Mouse (Mus musculus): ENCODE results near the gene Gm20479. TPM values are rescaled to one million over a fixed set of nuclear protein-coding genes. Genes with fewer than 3 reads are reported as not detected.

Gm20479 gene
- total RNA-seq, 2 experiments from 2014 or later = 0.99 TPM; not detected in 1

- DNase-seq = no peak
- intact Hi-C loops (cut with DNase I) = no loop called here
These were observed 11.9 kb upstream of the Gm20479 start for GRCm38 (mm10) chr7:27369111-27369510.

- DNase-seq = no peak
- intact Hi-C loops (cut with DNase I) = no loop called here
These were observed 10.8 kb upstream of the Gm20479 start for GRCm38 (mm10) chr7:27367976-27368375.

DNA sequence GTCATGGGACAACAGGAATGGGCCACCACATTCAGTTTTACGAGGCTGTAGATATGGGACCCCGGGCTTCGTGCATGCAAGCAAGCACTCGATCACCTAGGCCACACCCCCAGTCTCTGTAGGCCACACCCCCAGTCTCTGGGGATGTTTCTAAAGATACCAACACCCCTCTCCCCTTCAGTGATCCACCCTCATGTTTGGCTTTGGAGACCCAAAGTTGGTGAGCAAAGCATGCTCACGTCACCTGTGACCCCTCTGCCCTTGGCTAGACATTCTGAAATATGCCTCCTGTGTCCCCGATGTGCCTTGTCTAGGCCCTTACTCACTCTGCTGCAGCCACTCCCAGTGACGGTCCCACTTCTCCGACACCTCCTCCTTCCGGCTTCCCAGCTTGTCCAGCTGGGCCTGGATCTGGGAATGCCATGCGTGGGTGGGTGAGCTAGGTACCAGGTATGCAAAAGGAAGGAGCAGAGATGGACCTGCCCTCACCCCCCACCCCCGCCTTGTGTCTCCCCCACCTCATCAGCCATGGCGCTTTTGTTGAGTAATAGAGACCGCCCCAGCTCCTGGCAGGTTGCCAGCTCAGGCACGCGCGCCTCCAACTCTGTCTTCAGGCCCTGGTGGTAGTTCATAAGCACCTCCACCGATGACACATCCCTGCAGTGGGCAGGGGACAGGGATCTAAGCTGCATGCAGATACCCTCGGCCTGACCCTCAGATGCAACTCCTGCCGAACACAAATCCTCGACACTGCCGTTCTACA, 9.0 kb upstream of the Gm20479 start:
- DNase-seq = no peak
- intact Hi-C loops (cut with DNase I) = no loop called here

GRCm38 (mm10) chr7:27364379-27364778, 7.2 kb upstream of the Gm20479 start:
- intact Hi-C loops (cut with DNase I) = no loop called here
- no peak for DNase-seq

DNA sequence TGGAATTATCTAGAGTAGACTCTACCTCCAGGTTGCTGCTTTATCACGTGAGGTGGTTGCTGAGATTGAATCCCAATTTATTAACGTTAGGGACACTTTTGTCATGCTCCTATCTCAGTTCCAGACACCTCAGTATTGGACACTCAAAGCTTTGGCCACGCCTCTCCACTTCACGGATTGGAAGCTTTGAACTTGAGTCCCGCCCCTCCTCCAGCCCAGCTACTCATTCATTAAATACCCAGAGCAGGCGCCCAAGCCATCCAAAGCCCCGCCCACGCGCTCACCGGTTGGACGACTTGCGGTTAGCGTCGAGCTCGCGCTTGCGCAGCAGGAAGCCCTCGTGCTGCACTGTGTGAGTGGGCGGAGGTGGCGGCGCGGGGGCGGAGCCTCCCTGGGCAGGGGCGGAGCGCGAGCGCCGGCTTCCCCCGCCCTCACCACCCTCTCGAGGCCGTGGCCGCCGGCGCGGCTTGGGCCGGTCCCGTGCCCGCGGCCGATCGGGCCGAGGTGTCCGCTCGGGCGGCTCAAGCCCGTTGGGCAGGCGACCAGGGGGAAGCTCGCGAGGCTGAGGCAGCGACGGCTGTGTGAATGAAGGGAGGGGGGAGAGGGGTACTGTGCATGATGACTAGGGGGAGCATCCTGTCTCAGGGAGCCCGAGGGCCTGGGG, 4.2 kb upstream of the Gm20479 start:
- intact Hi-C loops (cut with DNase I) = loop anchor here (2.0 kb wide), 1 partner anchor 25 kb away; the partner anchor contains the start of gene Ltbp4

GRCm38 (mm10) chr7:27360749-27361148, 3.5 kb upstream of the Gm20479 start:
- intact Hi-C loops (cut with DNase I) = loop anchor here (2.0 kb wide), 1 partner anchor 24 kb away; the partner anchor contains the start of gene Ltbp4
- DNase-seq = no peak

More for the DNA sequence above, 4.2 kb upstream of the Gm20479 start:
- DNase-seq = peak; percentile 99

- intact Hi-C loops (cut with DNase I) = loop anchor here (2.0 kb wide), 1 partner anchor 23 kb away; the partner anchor contains the start of gene Ltbp4
- DNase-seq = no peak
These were observed 2.6 kb upstream of the Gm20479 start for GRCm38 (mm10) chr7:27359706-27360358.

DNA sequence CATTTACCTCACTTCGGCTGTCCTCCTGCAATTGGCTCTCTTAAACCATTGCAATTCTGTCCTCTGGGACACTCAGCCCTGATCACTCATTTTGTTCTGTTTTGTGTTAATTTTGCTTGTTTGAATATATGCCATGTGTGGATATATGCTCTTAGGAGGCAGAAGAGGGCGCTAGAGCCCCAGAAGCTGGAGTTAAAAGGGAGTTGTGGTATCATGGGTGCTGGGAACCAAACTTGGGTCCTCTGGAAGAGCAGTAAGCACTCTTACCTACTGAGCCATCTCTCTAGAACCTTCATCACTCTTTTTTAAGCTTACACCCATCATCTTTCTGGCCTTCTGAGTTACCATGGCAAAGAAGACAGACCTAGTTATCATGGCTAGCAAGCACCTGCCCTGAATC, 1.9 kb upstream of the Gm20479 start:
- DNase-seq = no peak
- intact Hi-C loops (cut with DNase I) = no loop called here

DNA sequence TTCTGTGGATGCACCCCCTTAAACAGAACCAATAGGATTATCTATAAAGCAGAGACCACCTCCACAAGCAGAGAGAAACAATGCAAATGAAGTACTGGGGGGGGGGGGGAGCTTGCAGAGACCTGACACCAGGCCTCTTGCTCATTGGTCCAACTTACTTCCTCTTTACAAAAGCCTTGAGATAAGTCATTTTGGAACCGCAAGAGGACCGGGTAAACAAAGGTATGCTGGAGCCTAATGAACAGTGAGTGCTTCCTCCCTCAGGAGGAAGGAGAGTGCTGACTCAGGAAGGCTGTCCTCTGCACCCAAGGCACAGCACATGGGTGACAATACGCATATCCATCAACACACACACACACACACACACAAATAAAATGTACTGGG, 368 bp upstream of the Gm20479 start:
- DNase-seq = no peak
- intact Hi-C loops (cut with DNase I) = no loop called here

DNA sequence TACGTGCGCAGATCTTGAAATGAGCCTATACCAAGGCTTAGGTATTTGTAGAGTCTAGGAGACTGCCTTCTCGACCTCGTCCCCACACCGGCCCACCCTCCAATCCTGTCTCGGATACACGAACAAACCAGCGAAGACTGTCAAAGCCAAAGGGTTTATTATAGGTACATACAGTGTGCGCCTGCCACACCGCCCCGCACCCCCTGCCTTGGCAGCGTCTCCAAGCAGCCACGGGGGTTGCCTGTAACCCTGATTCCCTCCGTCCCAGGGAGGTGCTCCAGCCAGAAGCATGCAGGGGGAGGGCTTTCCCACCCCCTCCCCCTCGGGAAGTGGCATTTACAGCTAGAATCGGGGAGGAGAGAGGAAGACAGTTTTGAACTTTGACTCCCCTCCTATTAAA, 971 bp downstream of the Gm20479 start:
- intact Hi-C loops (cut with DNase I) = no loop called here
- DNase-seq = peak; percentile 50 to 53

DNA sequence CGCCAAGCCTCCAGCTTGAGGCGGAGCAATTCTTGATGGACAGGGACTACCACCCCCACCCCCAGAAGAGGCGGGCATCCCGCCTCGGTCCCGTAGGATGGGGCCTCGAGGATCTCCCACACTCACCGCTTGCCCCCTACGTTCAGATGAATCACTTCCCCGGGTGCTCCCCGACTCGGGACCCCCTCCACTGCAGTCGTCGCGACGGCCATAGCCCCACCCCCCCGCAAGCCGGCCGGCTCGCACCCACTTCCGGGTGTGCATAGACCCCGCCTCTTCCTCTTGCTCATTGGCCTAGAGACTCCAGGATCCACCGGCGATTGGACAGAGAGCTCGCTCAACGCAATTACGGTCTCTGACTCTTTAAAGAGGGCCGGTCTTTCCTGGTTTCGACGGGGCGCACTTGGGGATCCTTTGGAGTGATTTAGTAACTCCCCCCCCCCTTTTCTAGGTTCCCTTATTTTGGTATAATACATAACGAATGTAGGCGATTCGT, 1.4 kb downstream of the Gm20479 start, which contains the start of gene Shkbp1:
Gene Shkbp1, minus strand, starts transcription at position 275 of the 496 bp plus-strand sequence.
- DNase-seq = peak; percentile 91 to 93
- intact Hi-C loops (cut with DNase I) = no loop called here

- intact Hi-C loops (cut with DNase I) = no loop called here
- DNase-seq = no peak
These were observed 2.0 kb downstream of the Gm20479 start for GRCm38 (mm10) chr7:27355261-27355660.

DNA sequence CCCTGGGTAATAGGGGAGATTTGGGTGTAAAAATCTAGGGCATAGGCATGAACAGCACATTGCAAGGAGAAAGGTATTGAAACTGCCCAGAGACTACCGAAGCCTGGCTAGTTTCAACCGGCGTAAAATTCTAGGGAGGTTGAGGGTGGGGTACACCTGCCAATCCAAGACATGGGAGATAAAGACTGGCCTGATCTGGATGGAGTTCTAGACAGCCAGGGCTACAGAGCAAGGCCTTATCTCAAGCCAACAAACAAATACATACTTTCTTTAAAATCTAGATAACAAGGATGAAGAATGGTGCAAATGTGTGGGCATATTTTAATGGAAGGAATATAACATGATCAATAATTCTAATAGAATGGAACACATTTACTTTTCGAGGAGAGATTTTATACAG, 2.4 kb downstream of the Gm20479 start:
- no peak for DNase-seq
- intact Hi-C loops (cut with DNase I) = no loop called here

- intact Hi-C loops (cut with DNase I) = no loop called here
These were observed 3.1 kb downstream of the Gm20479 start for GRCm38 (mm10) chr7:27354144-27354543.

GRCm38 (mm10) chr7:27345444-27345843, 11.8 kb downstream of the Gm20479 start:
- intact Hi-C loops (cut with DNase I) = no loop called here
- no peak for DNase-seq

More at GRCm38 (mm10) chr7:27354144-27354543, 3.1 kb downstream of the Gm20479 start:
- peak; percentile 34 to 59 for DNase-seq

- no peak for DNase-seq
- intact Hi-C loops (cut with DNase I) = no loop called here
These were observed 14.6 kb downstream of the Gm20479 start for GRCm38 (mm10) chr7:27342595-27342994.

DNA sequence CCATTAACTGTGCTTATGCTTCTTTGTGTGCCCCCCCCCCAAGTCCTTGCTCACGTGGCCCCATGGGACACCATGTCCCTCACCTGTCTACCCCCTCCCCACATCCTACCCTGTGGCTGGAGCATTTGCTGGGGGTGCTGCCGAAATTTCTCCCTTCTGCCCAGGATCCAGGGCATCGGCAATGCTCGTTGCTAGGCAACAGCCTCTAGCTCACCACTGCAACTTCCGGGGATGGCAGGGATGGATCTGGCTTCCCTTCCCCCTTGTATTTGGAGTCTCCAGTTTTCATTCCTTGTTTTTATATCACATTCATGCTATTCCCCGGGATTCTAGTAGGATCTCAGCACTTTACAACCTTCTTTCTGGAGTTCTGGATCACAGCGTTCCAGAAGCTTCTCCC, 17.7 kb downstream of the Gm20479 start:
- DNase-seq = no peak
- intact Hi-C loops (cut with DNase I) = loop anchor here (5.0 kb wide), 1 partner anchor 108 kb away; the partner anchor contains the start of genes Blvrb and Sptbn4

DNA sequence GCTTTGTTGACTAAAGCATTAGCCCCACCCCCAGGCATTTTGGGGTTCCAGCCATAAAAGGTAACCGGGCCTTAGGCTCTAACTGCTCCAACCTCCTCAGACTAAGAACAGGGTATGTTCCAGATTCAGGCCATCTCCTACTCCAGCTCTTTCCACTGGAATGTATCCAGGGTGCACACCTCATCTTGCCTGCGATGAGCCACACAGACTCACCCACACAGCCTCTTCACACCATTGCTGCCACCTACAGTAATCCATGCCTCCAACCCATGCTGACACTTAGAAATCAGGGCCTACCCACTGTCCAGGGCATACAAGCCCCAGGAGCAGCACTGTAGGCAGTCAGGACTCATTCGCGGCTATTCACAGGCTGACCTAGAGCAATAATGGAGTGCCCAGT, 18.1 kb downstream of the Gm20479 start:
- intact Hi-C loops (cut with DNase I) = loop anchor here (5.0 kb wide), 1 partner anchor 108 kb away; the partner anchor contains the start of genes Blvrb and Sptbn4
- no peak for DNase-seq

- peak in 1 of 2 experiments; percentile 55 for DNase-seq
- intact Hi-C loops (cut with DNase I) = loop anchor here (2.0 to 5.0 kb wide), 5 partner anchors 23 to 347 kb away; partner anchors contain the start of genes Blvrb and Sptbn4
These were observed 19.9 kb downstream of the Gm20479 start, which contains the start of gene Ltbp4 for GRCm38 (mm10) chr7:27337175-27337853. Gene Ltbp4 (minus strand): TSS chr7:27337692.
